14 mouse cellular contexts compared by ENCODE assay signal in the genomic region with DNA sequence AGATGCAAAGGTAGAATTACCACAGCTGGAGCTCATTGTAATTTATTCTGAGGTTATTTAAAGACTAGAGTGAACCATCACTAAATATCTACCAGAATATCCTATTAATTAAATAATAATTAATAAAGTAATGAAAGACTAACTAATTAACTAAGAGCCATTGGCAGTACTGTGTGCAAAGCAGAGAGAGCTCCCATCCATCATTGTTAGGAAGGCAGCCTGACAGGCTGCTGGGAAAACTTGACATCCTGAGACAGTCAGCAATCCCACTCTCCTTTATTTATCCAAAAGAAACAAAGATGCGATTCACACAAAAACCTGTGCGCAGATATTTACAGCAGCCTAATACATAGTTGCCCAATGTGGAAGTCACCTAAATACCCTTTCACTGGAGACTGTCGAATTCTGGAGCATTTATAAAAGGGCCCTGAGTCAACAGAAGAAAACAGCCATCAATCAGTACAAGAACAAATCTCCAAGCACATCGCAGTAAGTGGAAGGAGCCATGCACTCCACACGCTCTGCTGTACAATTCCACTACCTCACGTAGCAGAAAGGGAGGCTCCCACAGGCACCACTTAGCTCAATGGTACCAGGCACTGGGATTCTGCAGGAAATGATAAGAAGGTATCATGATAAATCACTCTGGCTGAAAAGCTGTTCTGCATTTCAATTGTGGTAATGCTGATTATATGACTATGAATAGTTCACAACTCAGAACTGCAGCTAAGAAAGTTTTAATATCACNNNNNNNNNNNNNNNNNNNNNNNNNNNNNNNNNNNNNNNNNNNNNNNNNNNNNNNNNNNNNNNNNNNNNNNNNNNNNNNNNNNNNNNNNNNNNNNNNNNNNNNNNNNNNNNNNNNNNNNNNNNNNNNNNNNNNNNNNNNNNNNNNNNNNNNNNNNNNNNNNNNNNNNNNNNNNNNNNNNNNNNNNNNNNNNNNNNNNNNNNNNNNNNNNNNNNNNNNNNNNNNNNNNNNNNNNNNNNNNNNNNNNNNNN. TPM values are rescaled to one million over a fixed set of nuclear protein-coding genes. Genes with fewer than 3 reads are reported as not detected.
DNase-seq lines count a peak whose midpoint lies in the region; ATAC-seq lines count a peak whose summit lies in the region.
"Had no signal": no experiment of that assay in that cellular context is flagged by ENCODE, and none has a peak within 500 bp of the region (broad histone marks: within the 10 kb centered on the region; RNA-seq: fewer than 3 reads in every experiment).

No protein-coding gene starts in this region.

- H3K27me3 ChIP-seq in embryonic facial prominence, embryonic 11.5 days (ENCODE audit: control insufficient read depth, insufficient read depth, low read length): no peaks in the 10 kb centered on the region
- no peaks in the 10 kb centered on the region for H3K27me3 ChIP-seq in embryonic facial prominence, embryonic 10.5 days (replicated peaks; ENCODE audit: low read depth, poor library complexity, severe bottlenecking)
- no peaks in the 10 kb centered on the region for H3K27me3 ChIP-seq in kidney, embryonic 15.5 days
- no peaks in the 10 kb centered on the region for H3K27me3 ChIP-seq in intestine, embryonic 15.5 days (replicated peaks)
- no peaks in the 10 kb centered on the region for H3K27me3 ChIP-seq in stomach, embryonic 14.5 days (ENCODE audit: control insufficient read depth, insufficient read depth, low read length)

- no peak overlapping the region for H3K4me3 ChIP-seq in embryonic facial prominence, embryonic 11.5 days (ENCODE audit: low read depth, low read length)
- H3K4me3 ChIP-seq in embryonic facial prominence, embryonic 10.5 days: no peak overlapping the region
- H3K4me3 ChIP-seq in kidney, embryonic 15.5 days (replicated peaks): no peak overlapping the region
- no peak overlapping the region for H3K4me3 ChIP-seq in intestine, embryonic 15.5 days (replicated peaks)
- no peak overlapping the region for H3K4me3 ChIP-seq in stomach, embryonic 14.5 days (ENCODE audit: low read depth, low read length)
- H3K4me3 ChIP-seq: myocyte had no signal

- peak; percentile 42 for DNase-seq in embryonic facial prominence, embryonic 11.5 days (ENCODE audit: low spot score)
- DNase-seq in embryonic facial prominence, embryonic 10.5 days (ENCODE audit: low spot score): no peak
- DNase-seq in kidney, adult 18-20 months: no peak
- DNase-seq in layer of hippocampus, postnatal 10 days (ENCODE audit: low spot score in 2 of 2): no peak
- DNase-seq in urinary bladder, postnatal 14 days (ENCODE audit: low spot score): no peak
- DNase-seq: adrenal gland, postnatal 10 days; kidney, adult 9 months; lung, adult 2 months; spleen, adult 18-20 months had no signal

- H3K27ac ChIP-seq in embryonic facial prominence, embryonic 11.5 days (replicated peaks; ENCODE audit: low read depth, low read length): no peak overlapping the region
- no peak overlapping the region for H3K27ac ChIP-seq in embryonic facial prominence, embryonic 10.5 days (replicated peaks)
- peak overlapping the region; percentile 43; the same call in 1 of the 2 replicates for H3K27ac ChIP-seq in kidney, embryonic 15.5 days
- H3K27ac ChIP-seq in intestine, embryonic 15.5 days: no peak overlapping the region
- peak overlapping the region; percentile 10; the same call in 1 of the 2 replicates for H3K27ac ChIP-seq in stomach, embryonic 14.5 days (ENCODE audit: low read length)

- no peaks in the 10 kb centered on the region for H3K4me1 ChIP-seq in embryonic facial prominence, embryonic 11.5 days (ENCODE audit: control insufficient read depth, insufficient read depth, low read length)
- peaks cover 11% of the 10 kb centered on the region for H3K4me1 ChIP-seq in embryonic facial prominence, embryonic 10.5 days
- peaks cover 8% of the 10 kb centered on the region for H3K4me1 ChIP-seq in kidney, embryonic 15.5 days
- H3K4me1 ChIP-seq in intestine, embryonic 15.5 days (replicated peaks): 0 out of 2 replicates have a peak, but pooled peaks cover 5% of the 10 kb centered on the region
- peaks cover 7% of the 10 kb centered on the region; the same call in 1 of the 2 replicates for H3K4me1 ChIP-seq in stomach, embryonic 14.5 days (ENCODE audit: control insufficient read depth, insufficient read depth, low read length)

- H3K9ac ChIP-seq in embryonic facial prominence, embryonic 11.5 days (replicated peaks; ENCODE audit: low read length): no peak overlapping the region
- no peak overlapping the region for H3K9ac ChIP-seq in kidney, embryonic 15.5 days
- H3K9ac ChIP-seq in intestine, embryonic 15.5 days: no peak overlapping the region
- H3K9ac ChIP-seq in stomach, embryonic 14.5 days (replicated peaks; ENCODE audit: low read depth, low read length): no peak overlapping the region

- 38% methylated on average over 6 of the region's 6 CpGs for whole genome bisulfite sequencing in embryonic facial prominence, embryonic 11.5 days
- 44% methylated on average over 6 of the region's 6 CpGs for WGBS in embryonic facial prominence, embryonic 10.5 days
- 39% methylated on average over 6 of the region's 6 CpGs for WGBS in kidney, embryonic 15.5 days
- WGBS in intestine, embryonic 15.5 days: 20% methylated on average over 6 of the region's 6 CpGs
- 10% methylated on average over 6 of the region's 6 CpGs for WGBS in stomach, embryonic 14.5 days

- no peaks in the 10 kb centered on the region for H3K9me3 ChIP-seq in embryonic facial prominence, embryonic 11.5 days (replicated peaks; ENCODE audit: control insufficient read depth, low read length)
- no peaks in the 10 kb centered on the region for H3K9me3 ChIP-seq in embryonic facial prominence, embryonic 10.5 days
- no peaks in the 10 kb centered on the region for H3K9me3 ChIP-seq in kidney, embryonic 15.5 days (replicated peaks)
- H3K9me3 ChIP-seq in intestine, embryonic 15.5 days: no peaks in the 10 kb centered on the region
- no peaks in the 10 kb centered on the region for H3K9me3 ChIP-seq in stomach, embryonic 14.5 days (ENCODE audit: control insufficient read depth, low read depth, low read length)

- ATAC-seq in embryonic facial prominence, embryonic 11.5 days (replicated peaks; ENCODE audit: insufficient number of reproducible peaks, low FRiP score, low TSS enrichment, low read depth): no peak
- ATAC-seq in kidney, embryonic 15.5 days (replicated peaks; ENCODE audit: low FRiP score): 0 out of 2 replicates have a peak, but pooled peaks have one; percentile 18
- ATAC-seq in intestine, embryonic 15.5 days: peak; percentile 70
- ATAC-seq in stomach, embryonic 14.5 days (ENCODE audit: insufficient number of reproducible peaks, insufficient read depth, low FRiP score, low read depth): peak; percentile 69; the same call in 1 of the 2 replicates

- no peaks in the 10 kb centered on the region for H3K36me3 ChIP-seq in embryonic facial prominence, embryonic 11.5 days (replicated peaks; ENCODE audit: control insufficient read depth, insufficient read depth, low read depth, low read length)
- no peaks in the 10 kb centered on the region for H3K36me3 ChIP-seq in embryonic facial prominence, embryonic 10.5 days (replicated peaks)
- H3K36me3 ChIP-seq in kidney, embryonic 15.5 days: no peaks in the 10 kb centered on the region
- H3K36me3 ChIP-seq in intestine, embryonic 15.5 days: no peaks in the 10 kb centered on the region
- no peaks in the 10 kb centered on the region for H3K36me3 ChIP-seq in stomach, embryonic 14.5 days (ENCODE audit: control insufficient read depth, insufficient read depth, low read length)

- H3K4me2 ChIP-seq in embryonic facial prominence, embryonic 11.5 days (ENCODE audit: low read depth, low read length): no peak overlapping the region
- H3K4me2 ChIP-seq in kidney, embryonic 15.5 days: no peak overlapping the region
- H3K4me2 ChIP-seq in intestine, embryonic 15.5 days (replicated peaks): no peak overlapping the region
- no peak overlapping the region for H3K4me2 ChIP-seq in stomach, embryonic 14.5 days (replicated peaks; ENCODE audit: low read depth, low read length)

RNA-seq across cellular contexts. Expression of gene St8sia1, which starts 15.7 kb away (rescaled TPM):
- 2.7 and 3.9 TPM in 2 replicates for polyA plus RNA-seq in embryonic facial prominence, embryonic 11.5 days (2014; fragmentation: Nextera tagmentation; extraction: Ambion mirVana)
- 1.6 and 2.4 TPM in 2 replicates for polyA plus RNA-seq in embryonic facial prominence, embryonic 10.5 days (2016; fragmentation: Nextera tagmentation; extraction: Ambion mirVana)
- polyA plus RNA-seq in kidney, embryonic 15.5 days (2015; fragmentation: Nextera tagmentation; extraction: Ambion mirVana): 3.0 and 3.1 TPM in 2 replicates
- 1.3 and 1.6 TPM in 2 replicates for polyA plus RNA-seq in intestine, embryonic 15.5 days (2015; fragmentation: Nextera tagmentation; extraction: Ambion mirVana)
- polyA plus RNA-seq in stomach, embryonic 14.5 days (2014; fragmentation: Nextera tagmentation; extraction: Ambion mirVana): 0.90 and 1.1 TPM in 2 replicates
- total RNA-seq in layer of hippocampus, postnatal 10 days (2021): 10 to 100 TPM; 33.8 to 36.2 TPM
- total RNA-seq: MEL had no signal

Comparison
In these comparisons a context has a peak if more than half of its experiments do, and no peak if none do; other contexts are left out.
1. H3K27ac ChIP-seq: peak in kidney, embryonic 15.5 days (single experiment) and stomach, embryonic 14.5 days (single experiment); none in embryonic facial prominence, embryonic 11.5 days (single experiment), embryonic facial prominence, embryonic 10.5 days (single experiment) and intestine, embryonic 15.5 days (single experiment).